ENCODE assay signal across 28 mouse cellular contexts in the genomic region with DNA sequence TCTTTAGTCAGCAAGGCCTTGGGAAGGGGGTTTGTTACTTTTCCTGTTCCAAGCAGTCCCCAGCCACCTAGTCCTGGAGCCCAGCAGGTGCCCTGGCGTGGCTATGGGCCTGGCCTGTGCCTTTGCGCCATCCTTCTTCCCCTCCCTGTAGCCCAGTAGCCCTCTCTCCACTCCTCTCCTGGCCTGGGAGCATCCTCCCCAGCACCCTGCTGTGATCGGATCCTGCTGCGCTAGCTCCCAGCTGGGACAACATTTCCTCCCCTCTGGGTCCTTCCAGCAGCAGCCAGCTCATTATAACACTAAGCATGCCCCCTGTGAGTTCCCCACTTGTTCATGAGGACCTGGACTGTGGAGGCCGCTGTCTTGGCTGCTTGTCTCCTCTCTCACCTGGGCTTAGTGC. TPM values are rescaled to one million over a fixed set of nuclear protein-coding genes. Genes with fewer than 3 reads are reported as not detected.
DNase-seq lines count a peak whose midpoint lies in the region; ATAC-seq and TF ChIP-seq lines count a peak whose summit lies in the region.
"Had no signal": no experiment of that assay in that cellular context is flagged by ENCODE, and none has a peak within 500 bp of the region (broad histone marks: within the 10 kb centered on the region; RNA-seq: fewer than 3 reads in every experiment).

No protein-coding gene starts in this region.

- intact Hi-C loops in gastrocnemius, adult 2 months (cut with DNase I): no loop called here

- H3K27ac ChIP-seq in gastrocnemius, adult 2 months: no peak overlapping the region
- peak overlapping the region; percentile 69 for H3K27ac ChIP-seq in layer of hippocampus, adult 2 months
- H3K27ac ChIP-seq in midbrain, embryonic 13.5 days: no peak overlapping the region
- no peak overlapping the region for H3K27ac ChIP-seq in midbrain, embryonic 11.5 days (ENCODE audit: low read depth, low read length)
- H3K27ac ChIP-seq: forebrain, embryonic 10.5 days; forebrain, embryonic 13.5 days; heart, embryonic 15.5 days; hindbrain, embryonic 10.5 days; hindbrain, embryonic 15.5 days had no signal

- no peak for TF ChIP-seq CTCF in gastrocnemius, adult 2 months (IDR thresholded peaks at IDR 0.05)
- TF ChIP-seq CTCF in layer of hippocampus, adult 2 months (conservative IDR thresholded peaks at IDR 0.05): no peak

- H3K9ac ChIP-seq in midbrain, embryonic 13.5 days (replicated peaks): peak overlapping the region; percentile 36; the same call in 1 of the 2 replicates
- H3K9ac ChIP-seq in midbrain, embryonic 11.5 days (ENCODE audit: low read length): no peak overlapping the region
- H3K9ac ChIP-seq: forebrain, embryonic 13.5 days; heart, embryonic 12.5 days; heart, embryonic 15.5 days; hindbrain, embryonic 15.5 days had no signal

- H3K4me1 ChIP-seq in midbrain, embryonic 13.5 days (replicated peaks): no peaks in the 10 kb centered on the region
- no peaks in the 10 kb centered on the region for H3K4me1 ChIP-seq in midbrain, embryonic 11.5 days (ENCODE audit: control insufficient read depth, insufficient read depth, low read length)
- H3K4me1 ChIP-seq: forebrain, embryonic 10.5 days; forebrain, embryonic 13.5 days; heart, embryonic 12.5 days had no signal

- peak; percentile 8 for DNase-seq in gastrocnemius, adult 2 months
- DNase-seq in gastrocnemius, postnatal 25 days: no peak
- DNase-seq in layer of hippocampus, adult 2 months (ENCODE audit: low spot score in 2 of 2): no peak
- no peak for DNase-seq in layer of hippocampus, adult 9-10 months (ENCODE audit: low spot score)
- DNase-seq in midbrain, embryonic 11.5 days (ENCODE audit: low spot score, missing footprints): no peak
- DNase-seq: adrenal gland, adult 8-10 months; adrenal gland, postnatal 25 days; cerebellum, adult 18-20 months; cerebellum, postnatal 14 days; gastrocnemius, postnatal 14 days; heart, adult 18-20 months; heart, postnatal 10 days; heart, postnatal 36 days had no signal

- no peak overlapping the region for H3K4me2 ChIP-seq in midbrain, embryonic 13.5 days (replicated peaks)
- no peak overlapping the region for H3K4me2 ChIP-seq in midbrain, embryonic 11.5 days
- H3K4me2 ChIP-seq: forebrain, embryonic 13.5 days; heart, embryonic 12.5 days; heart, embryonic 15.5 days; hindbrain, embryonic 15.5 days had no signal

- WGBS in midbrain, embryonic 13.5 days: 58% methylated on average over 5 of the region's 5 CpGs
- WGBS in midbrain, embryonic 11.5 days: 53% methylated on average over 5 of the region's 5 CpGs

- ATAC-seq in midbrain, embryonic 13.5 days: no peak
- no peak for ATAC-seq in midbrain, embryonic 11.5 days (ENCODE audit: low FRiP score)
- ATAC-seq: activated CD4-positive, CD25-positive, alpha-beta regulatory T cell, adult 4 months; CD4-positive, CD25-positive, alpha-beta regulatory T cell, adult 4 months; forebrain, embryonic 13.5 days; forebrain, embryonic 16.5 days; inflammation-experienced regulatory T-cells, adult 6 months; intestine, embryonic 16.5 days had no signal

- no peaks in the 10 kb centered on the region for H3K9me3 ChIP-seq in midbrain, embryonic 13.5 days
- H3K9me3 ChIP-seq in midbrain, embryonic 11.5 days (ENCODE audit: control insufficient read depth, low read length): no peaks in the 10 kb centered on the region
- H3K9me3 ChIP-seq: forebrain, embryonic 10.5 days; forebrain, embryonic 13.5 days; heart, embryonic 12.5 days; heart, embryonic 15.5 days; hindbrain, embryonic 10.5 days; hindbrain, embryonic 15.5 days had no signal

- H3K36me3 ChIP-seq in midbrain, embryonic 13.5 days: peaks cover 35% of the 10 kb centered on the region
- H3K36me3 ChIP-seq in midbrain, embryonic 11.5 days (ENCODE audit: control insufficient read depth, insufficient read depth, low read length): peaks cover 3% of the 10 kb centered on the region; the same call in 1 of the 2 replicates

- H3K4me3 ChIP-seq in gastrocnemius, adult 2 months: no peak overlapping the region
- H3K4me3 ChIP-seq in layer of hippocampus, adult 2 months: no peak overlapping the region
- no peak overlapping the region for H3K4me3 ChIP-seq in midbrain, embryonic 13.5 days (replicated peaks)
- H3K4me3 ChIP-seq in midbrain, embryonic 11.5 days (ENCODE audit: low read depth, low read length): no peak overlapping the region
- H3K4me3 ChIP-seq: forebrain, embryonic 10.5 days; forebrain, embryonic 13.5 days; heart, embryonic 12.5 days; heart, embryonic 15.5 days; hindbrain, embryonic 10.5 days; hindbrain, embryonic 15.5 days had no signal

- H3K27me3 ChIP-seq in midbrain, embryonic 13.5 days: no peaks in the 10 kb centered on the region
- H3K27me3 ChIP-seq in midbrain, embryonic 11.5 days (ENCODE audit: control insufficient read depth, insufficient read depth, low read length): no peaks in the 10 kb centered on the region
- H3K27me3 ChIP-seq: forebrain, embryonic 13.5 days; heart, embryonic 12.5 days; heart, embryonic 15.5 days; hindbrain, embryonic 15.5 days had no signal

RNA-seq across cellular contexts. Expression of a gene that starts 20.3 kb away (rescaled TPM):
- total RNA-seq in gastrocnemius, adult 2 months (2021): 10 to 100 TPM; 10.6 to 15.5 TPM
- 10 to 100 TPM; 10.6 to 10.7 TPM for total RNA-seq in gastrocnemius, postnatal 25 days (2021)
- total RNA-seq in layer of hippocampus, adult 2 months (2021): 10 to 100 TPM; 40.6 to 40.8 TPM
- 35.9 and 36.3 TPM in 2 replicates for polyA plus RNA-seq in midbrain, embryonic 13.5 days (2015; fragmentation: Nextera tagmentation; extraction: Ambion mirVana)
- 22.1 and 25.8 TPM in 2 replicates for polyA plus RNA-seq in midbrain, embryonic 11.5 days (2014; fragmentation: Nextera tagmentation; extraction: Ambion mirVana)

RNA-seq across cellular contexts. Expression of a gene that starts 29.4 kb away (rescaled TPM):
- total RNA-seq in gastrocnemius, adult 2 months (2021): 10 to 100 TPM; 12.6 to 25.4 TPM
- total RNA-seq in gastrocnemius, postnatal 25 days (2021): 10 to 100 TPM; 16.8 to 17.8 TPM
- total RNA-seq in layer of hippocampus, adult 2 months (2021): 10 to 100 TPM; 45.3 to 45.4 TPM
- 24.4 and 25.4 TPM in 2 replicates for polyA plus RNA-seq in midbrain, embryonic 13.5 days (2015; fragmentation: Nextera tagmentation; extraction: Ambion mirVana)
- polyA plus RNA-seq in midbrain, embryonic 11.5 days (2014; fragmentation: Nextera tagmentation; extraction: Ambion mirVana): 29.3 and 33.5 TPM in 2 replicates

RNA-seq across cellular contexts. Expression of a gene that starts 37.0 kb away (rescaled TPM):
- total RNA-seq in gastrocnemius, adult 2 months (2021): 1 to 10 TPM; 4.2 to 5.6 TPM
- total RNA-seq in gastrocnemius, postnatal 25 days (2021): 1 to 10 TPM; 2.4 to 2.7 TPM
- 10 to 100 TPM; 21.4 to 30.4 TPM for total RNA-seq in layer of hippocampus, adult 2 months (2021)
- 50.6 and 53.8 TPM in 2 replicates for polyA plus RNA-seq in midbrain, embryonic 13.5 days (2015; fragmentation: Nextera tagmentation; extraction: Ambion mirVana)
- 46.0 and 46.8 TPM in 2 replicates for polyA plus RNA-seq in midbrain, embryonic 11.5 days (2014; fragmentation: Nextera tagmentation; extraction: Ambion mirVana)

RNA-seq across cellular contexts. Expression of a gene that starts 37.0 kb away (rescaled TPM):
- 1 to 10 TPM; 4.3 to 6.3 TPM for total RNA-seq in gastrocnemius, adult 2 months (2021)
- total RNA-seq in gastrocnemius, postnatal 25 days (2021): 1 to 10 TPM; 3.8 to 4.5 TPM
- 10 to 100 TPM; 30.3 to 37.5 TPM for total RNA-seq in layer of hippocampus, adult 2 months (2021)
- 42.6 and 43.5 TPM in 2 replicates for polyA plus RNA-seq in midbrain, embryonic 13.5 days (2015; fragmentation: Nextera tagmentation; extraction: Ambion mirVana)
- polyA plus RNA-seq in midbrain, embryonic 11.5 days (2014; fragmentation: Nextera tagmentation; extraction: Ambion mirVana): 28.5 and 31.9 TPM in 2 replicates

RNA-seq across cellular contexts. Expression of a gene that starts 50.0 kb away (rescaled TPM):
- not detected for total RNA-seq in gastrocnemius, adult 2 months (2021)
- not detected for total RNA-seq in gastrocnemius, postnatal 25 days (2021)
- total RNA-seq in layer of hippocampus, adult 2 months (2021): not detected
- polyA plus RNA-seq in midbrain, embryonic 13.5 days (2015; fragmentation: Nextera tagmentation; extraction: Ambion mirVana): 0.14 and 0.17 TPM in 2 replicates
- polyA plus RNA-seq in midbrain, embryonic 11.5 days (2014; fragmentation: Nextera tagmentation; extraction: Ambion mirVana): not detected in 2 replicates
- total RNA-seq: gastrocnemius, adult 18-20 months; gastrocnemius, postnatal 14 days; heart, adult 18-20 months had no signal
- polyA plus RNA-seq: activated CD4-positive, CD25-positive, alpha-beta regulatory T cell, adult 4 months; brain, embryonic 14.5 days; gonadal fat pad, adult 2 months had no signal
